Mouse (Mus musculus) limb, embryonic 14.5 days (tissue): ENCODE data around the gene Slc39a2. TPM values are rescaled to one million over a fixed set of nuclear protein-coding genes. Genes with fewer than 3 reads are reported as not detected.
"Not testable (repeated sequence)": the region's sequence is repeated elsewhere in the genome, so short reads cannot be mapped to it uniquely, and the experiment has no call there.

Experiments
- ATAC-seq: fragments of 200-750 bp; cut with Nextera tagmentation; 2 replicates; pipeline ENCODE4 v1.8.0; 2017; ENCODE audit warnings: low read depth, moderate number of reproducible peaks, moderate TSS enrichment; ENCODE audit not compliant: low FRiP score
- DNase-seq: peaks from one replicate; pipeline ENCODE4 v3.0.0-alpha.2; 2015; ENCODE audit warnings: low spot score
- H3K27ac ChIP-seq: fragments of 300-500 bp; sonication (generic); replicated peaks from 2 replicates; pipeline ENCODE4 v1.5.1; 2014; ENCODE audit warnings: low read depth, mild to moderate bottlenecking, low read length, moderate library complexity, mixed read lengths
- H3K27me3 ChIP-seq: fragments of 300-500 bp; sonication (generic); 2 replicates; pipeline ENCODE4 v1.6.1; 2014; ENCODE audit warnings: low read length, mixed read lengths; ENCODE audit not compliant: control insufficient read depth, insufficient read depth
- H3K36me3 ChIP-seq: fragments of 300-500 bp; sonication (generic); 2 replicates; pipeline ENCODE4 v1.6.1; 2014; ENCODE audit warnings: mild to moderate bottlenecking, low read length, moderate library complexity, mixed read lengths; ENCODE audit not compliant: control insufficient read depth, insufficient read depth
- H3K4me1 ChIP-seq: fragments of 300-500 bp; sonication (generic); 2 replicates; pipeline ENCODE4 v1.6.1; 2014; ENCODE audit warnings: antibody characterized with exemption, low read length, mixed read lengths; ENCODE audit not compliant: control insufficient read depth, insufficient read depth
- H3K4me2 ChIP-seq: fragments of 300-500 bp; sonication (generic); replicated peaks from 2 replicates; pipeline ENCODE4 v1.6.1; 2014; ENCODE audit warnings: low read depth, mild to moderate bottlenecking, low read length, moderate library complexity; ENCODE audit not compliant: severe bottlenecking
- H3K4me3 ChIP-seq: fragments of 300-500 bp; sonication (generic); replicated peaks from 2 replicates; pipeline ENCODE4 v1.5.1; 2014; ENCODE audit warnings: low read length
- H3K9ac ChIP-seq: fragments of 300-500 bp; sonication (generic); 2 replicates; pipeline ENCODE4 v1.6.1; 2014; ENCODE audit warnings: mild to moderate bottlenecking, low read depth, low read length, moderate library complexity; ENCODE audit not compliant: severe bottlenecking
- H3K9me3 ChIP-seq: fragments of 300-500 bp; sonication (generic); 2 replicates; pipeline ENCODE4 v1.6.1; 2016; ENCODE audit warnings: low read length; ENCODE audit not compliant: control insufficient read depth
- POLR2A ChIP-seq: fragments of 200-500 bp; IDR thresholded peaks from 2 replicates; pipeline ENCODE4 v1.8.0; 2012; ENCODE audit warnings: inconsistent platforms, mild to moderate bottlenecking, moderate library complexity, borderline replicate concordance; ENCODE audit not compliant: insufficient read depth, insufficient read length; ENCODE audit errors: extremely low read depth
- WGBS: fragments of 180-500 bp; shearing (Covaris S2); extraction: QIAGEN DNeasy Blood & Tissue Kit; methylation state at CpG from one replicate; pipeline ENCODE4 v1.1.7; 2014; 5-methylcytosine and 5-hydroxymethylcytosine counted together
- polyA plus RNA-seq, 2 experiments: library from polyadenylated mRNA; depleted of rRNA in 1 of 2; stranded (reverse) in 1 of 2; unstranded in 1 of 2; fragments of >200 nt; fragmentation: Nextera tagmentation in 1 of 2; extraction: Ambion mirVana in 1 of 2; gene quantifications; 2 replicates each; pipeline versions ENCODE4 v1.2.1 to v1.2.3; 2012 to 2014

Slc39a2 gene
- polyA plus RNA-seq, 2 experiments = 1.5 to 3.6 TPM

DNA sequence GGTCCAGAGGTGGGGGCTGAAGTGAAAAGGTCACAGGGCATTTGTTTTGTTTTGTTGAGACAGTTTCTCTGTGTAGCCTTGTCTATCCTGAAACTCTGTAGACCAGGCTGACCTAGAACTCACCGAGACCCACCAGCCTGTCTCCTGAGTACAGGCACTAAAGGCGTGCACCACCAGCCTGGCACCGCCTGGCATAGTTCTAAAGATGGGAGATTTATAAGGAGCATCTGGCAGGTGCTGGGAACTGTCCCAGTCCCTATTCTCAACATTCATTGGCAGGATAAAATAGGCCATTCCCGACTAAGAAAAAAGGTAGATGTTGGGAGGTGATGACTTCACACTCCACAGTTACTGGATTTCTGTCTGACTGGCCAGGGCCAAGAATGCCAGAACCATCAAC, 26.3 kb downstream of the Slc39a2 start:
- ATAC-seq = no peak
- Histone ChIP-seq H3K27me3 (no peaks in the 10 kb centered on the region), H3K4me3 (no peak overlapping the region), H3K9me3 (no peaks in the 10 kb centered on the region), H3K4me2 (no peak overlapping the region), H3K27ac (no peak overlapping the region), H3K9ac (no peak overlapping the region), H3K4me1 (peaks cover 16% of the 10 kb centered on the region; the same call in 1 of the 2 replicates), H3K36me3 (no peaks in the 10 kb centered on the region)
- TF ChIP-seq POLR2A = no peak
- no peak for DNase-seq
- 85% methylated on average over 4 of the region's 4 CpGs for WGBS

DNA sequence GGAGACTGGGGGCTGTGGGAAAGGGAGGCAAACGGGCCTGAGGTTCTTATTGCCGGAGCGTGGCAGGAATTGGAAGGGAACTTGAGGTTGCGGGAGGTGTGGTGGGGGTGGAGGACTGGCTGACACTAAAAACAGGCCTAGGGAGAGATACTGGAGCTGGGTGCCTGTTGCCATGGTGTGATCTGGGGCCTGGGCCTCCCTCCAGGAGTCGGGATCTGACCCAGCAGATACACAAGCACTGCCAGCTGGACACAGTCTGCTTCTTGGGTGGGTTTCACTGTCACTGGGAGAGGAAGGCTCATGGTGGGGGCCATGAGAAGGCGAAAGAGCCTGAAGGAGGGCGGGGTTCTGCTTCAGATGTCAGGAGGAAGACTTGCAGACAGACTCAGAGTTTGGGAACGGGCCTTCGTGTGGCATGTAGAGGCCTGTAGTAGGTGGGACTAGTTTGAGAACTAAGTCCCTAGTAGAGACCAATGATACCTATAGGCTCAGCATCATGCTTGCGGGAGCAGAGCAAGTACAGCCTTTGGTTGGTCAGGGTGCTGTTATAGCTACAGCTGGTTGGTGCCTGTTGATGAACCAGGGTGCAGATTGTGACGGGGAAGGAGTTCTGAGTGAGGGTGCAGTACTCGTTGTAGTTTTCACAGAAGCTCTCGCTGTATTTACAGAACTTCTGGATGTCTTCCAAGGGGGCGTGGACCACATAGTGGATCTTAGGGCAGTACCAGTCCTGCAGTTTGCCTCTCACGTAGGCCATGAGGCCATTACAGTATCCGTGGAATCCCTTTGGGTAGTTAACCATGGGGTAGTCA, 29.3 kb downstream of the Slc39a2 start:
- DNase-seq (no peak), ATAC-seq (no peak)
- no peaks in the 10 kb centered on the region for H3K9me3 ChIP-seq
- H3K27ac ChIP-seq = no peak overlapping the region
- no peaks in the 10 kb centered on the region for H3K27me3 ChIP-seq
- H3K36me3 ChIP-seq = no peaks in the 10 kb centered on the region
- H3K9ac ChIP-seq = 0 out of 2 replicates have a peak overlapping the region, but pooled peaks have one; percentile 16
- H3K4me1 ChIP-seq = 0 out of 2 replicates have a peak, but pooled peaks cover 4% of the 10 kb centered on the region
- no peak overlapping the region for H3K4me2 ChIP-seq
- 68% methylated on average over 16 of the region's 16 CpGs for WGBS
- no peak overlapping the region for H3K4me3 ChIP-seq
- no peak for TF ChIP-seq POLR2A

DNA sequence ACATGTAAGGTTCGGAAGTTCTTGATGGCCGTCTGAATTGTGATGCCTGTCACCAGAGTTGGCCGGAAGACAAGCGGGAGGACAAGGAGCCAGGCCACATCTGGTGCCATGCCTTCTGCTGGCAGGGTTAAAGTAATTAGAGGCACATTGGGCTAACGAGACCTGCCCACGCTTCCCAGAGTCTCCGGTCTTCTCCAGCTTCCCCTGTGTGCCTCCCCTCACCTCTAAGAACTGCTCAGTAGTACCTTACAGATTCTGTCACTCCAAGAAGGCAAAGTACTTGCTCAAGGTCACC, 29.8 kb downstream of the Slc39a2 start, which contains the start of gene Rnase13:
TSS of gene Rnase13 (minus strand) at position 203 of the 295 bp plus-strand sequence.
- Histone ChIP-seq H3K9me3 (no peaks in the 10 kb centered on the region), H3K27me3 (no peaks in the 10 kb centered on the region), H3K36me3 (no peaks in the 10 kb centered on the region), H3K4me2 (no peak within 1 kb of the TSS), H3K9ac (0 out of 2 replicates have a peak within 1 kb of the TSS, but pooled peaks have one; percentile 16), H3K4me1 (0 out of 2 replicates have a peak, but pooled peaks cover 4% of the 10 kb centered on the region), H3K27ac (no peak within 1 kb of the TSS), H3K4me3 (no peak within 1 kb of the TSS)
- TF ChIP-seq POLR2A = no peak
- ATAC-seq (no peak), DNase-seq (no peak)
- WGBS = 76% methylated on average over 7 of the region's 7 CpGs

DNA sequence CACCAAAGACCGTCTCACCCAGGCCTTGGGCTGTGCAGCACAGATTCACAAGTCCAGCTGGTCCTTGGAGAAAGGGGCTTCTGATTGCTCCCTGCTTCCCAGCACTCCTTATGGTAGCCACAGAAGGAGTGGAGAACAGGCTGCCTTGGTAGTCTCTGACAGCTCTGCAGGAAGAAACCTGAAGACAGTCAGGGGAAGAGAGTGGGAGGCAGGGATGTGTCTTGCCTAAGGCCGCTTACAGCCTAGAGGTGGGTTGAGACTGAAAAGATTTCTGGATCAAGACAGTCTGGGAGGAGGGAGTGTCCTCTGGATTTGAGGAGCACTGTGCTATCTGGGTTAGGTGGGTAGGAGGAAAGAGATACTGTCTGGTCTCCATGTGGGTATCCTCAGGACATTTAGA, 30.2 kb downstream of the Slc39a2 start:
- TF ChIP-seq POLR2A = no peak
- DNase-seq (no peak), ATAC-seq (no peak)
- no peak overlapping the region for H3K9ac ChIP-seq
- H3K27me3 ChIP-seq = no peaks in the 10 kb centered on the region
- 0 out of 2 replicates have a peak, but pooled peaks cover 4% of the 10 kb centered on the region for H3K4me1 ChIP-seq
- H3K4me3 ChIP-seq = no peak overlapping the region
- H3K9me3 ChIP-seq = no peaks in the 10 kb centered on the region
- H3K36me3 ChIP-seq = no peaks in the 10 kb centered on the region
- whole genome bisulfite sequencing = 84% methylated on average over 2 of the region's 2 CpGs
- H3K27ac ChIP-seq = no peak overlapping the region
- no peak overlapping the region for H3K4me2 ChIP-seq

DNA sequence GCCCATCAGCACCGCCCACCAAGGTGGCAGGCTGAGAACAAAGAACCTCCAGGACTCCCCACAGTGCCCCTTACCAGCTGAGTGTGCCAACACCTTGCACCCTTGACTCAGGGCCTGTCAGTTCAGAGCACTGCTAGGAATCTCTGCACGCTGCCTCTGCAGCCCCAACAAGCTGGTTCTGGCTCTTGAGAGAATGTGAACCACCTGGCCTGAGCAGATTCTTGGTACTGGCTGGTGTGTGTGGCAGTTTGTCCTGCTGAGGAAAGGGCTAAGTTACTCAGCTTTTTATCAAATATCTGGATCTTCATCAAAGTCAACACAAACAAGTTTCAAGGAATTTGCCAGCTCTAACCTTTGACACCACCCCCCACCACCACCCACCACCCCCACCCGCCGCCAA, 30.8 kb downstream of the Slc39a2 start:
- no peaks in the 10 kb centered on the region for H3K27me3 ChIP-seq
- H3K9ac ChIP-seq = no peak overlapping the region
- no peak overlapping the region for H3K4me3 ChIP-seq
- H3K4me2 ChIP-seq = no peak overlapping the region
- no peak for DNase-seq
- H3K27ac ChIP-seq = no peak overlapping the region
- no peaks in the 10 kb centered on the region for H3K9me3 ChIP-seq
- H3K36me3 ChIP-seq = no peaks in the 10 kb centered on the region
- no peak for TF ChIP-seq POLR2A
- 77% methylated on average over 4 of the region's 4 CpGs for WGBS
- 0 out of 2 replicates have a peak, but pooled peaks cover 4% of the 10 kb centered on the region for H3K4me1 ChIP-seq
- ATAC-seq = no peak

DNA sequence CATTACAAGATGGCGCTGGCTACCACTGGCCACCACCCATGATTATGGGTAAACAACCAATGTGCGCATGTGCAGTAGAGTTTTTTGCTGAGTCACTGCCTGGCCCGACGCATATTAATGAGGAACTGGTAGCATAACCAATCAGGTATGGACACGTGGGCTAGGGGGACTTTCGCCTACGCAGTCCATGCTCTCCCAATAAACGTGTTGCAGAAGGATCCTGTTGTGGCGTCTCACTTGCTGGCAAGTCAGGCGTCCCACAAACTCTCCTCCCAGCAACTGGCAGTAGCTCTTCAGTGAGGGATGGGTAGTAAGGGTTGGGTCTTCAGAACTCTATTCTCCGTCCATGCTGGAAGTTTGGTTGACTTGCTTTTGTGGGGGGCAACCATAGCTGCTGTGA, 34.2 kb downstream of the Slc39a2 start:
- H3K27ac ChIP-seq, H3K4me2 ChIP-seq, DNase-seq, H3K4me1 ChIP-seq, H3K36me3 ChIP-seq, H3K27me3 ChIP-seq, H3K9ac ChIP-seq, H3K4me3 ChIP-seq, ATAC-seq, H3K9me3 ChIP-seq: not testable (repeated sequence)
- 94% methylated on average over 11 of the region's 11 CpGs for WGBS
